Mouse (Mus musculus) neutrophil, adult 83 days (primary cell): ENCODE results near the gene Nucb2. TPM values are rescaled to one million over a fixed set of nuclear protein-coding genes. Genes with fewer than 3 reads are reported as not detected.

Experiments used
- total RNA-seq, 2 experiments: library from RNA; stranded (reverse); gene quantifications; one replicate each; pipeline ENCODE4 v1.2.4; 2023

Gene Nucb2
- 10 to 100 TPM; 33.1 to 33.9 TPM for total RNA-seq

DNA sequence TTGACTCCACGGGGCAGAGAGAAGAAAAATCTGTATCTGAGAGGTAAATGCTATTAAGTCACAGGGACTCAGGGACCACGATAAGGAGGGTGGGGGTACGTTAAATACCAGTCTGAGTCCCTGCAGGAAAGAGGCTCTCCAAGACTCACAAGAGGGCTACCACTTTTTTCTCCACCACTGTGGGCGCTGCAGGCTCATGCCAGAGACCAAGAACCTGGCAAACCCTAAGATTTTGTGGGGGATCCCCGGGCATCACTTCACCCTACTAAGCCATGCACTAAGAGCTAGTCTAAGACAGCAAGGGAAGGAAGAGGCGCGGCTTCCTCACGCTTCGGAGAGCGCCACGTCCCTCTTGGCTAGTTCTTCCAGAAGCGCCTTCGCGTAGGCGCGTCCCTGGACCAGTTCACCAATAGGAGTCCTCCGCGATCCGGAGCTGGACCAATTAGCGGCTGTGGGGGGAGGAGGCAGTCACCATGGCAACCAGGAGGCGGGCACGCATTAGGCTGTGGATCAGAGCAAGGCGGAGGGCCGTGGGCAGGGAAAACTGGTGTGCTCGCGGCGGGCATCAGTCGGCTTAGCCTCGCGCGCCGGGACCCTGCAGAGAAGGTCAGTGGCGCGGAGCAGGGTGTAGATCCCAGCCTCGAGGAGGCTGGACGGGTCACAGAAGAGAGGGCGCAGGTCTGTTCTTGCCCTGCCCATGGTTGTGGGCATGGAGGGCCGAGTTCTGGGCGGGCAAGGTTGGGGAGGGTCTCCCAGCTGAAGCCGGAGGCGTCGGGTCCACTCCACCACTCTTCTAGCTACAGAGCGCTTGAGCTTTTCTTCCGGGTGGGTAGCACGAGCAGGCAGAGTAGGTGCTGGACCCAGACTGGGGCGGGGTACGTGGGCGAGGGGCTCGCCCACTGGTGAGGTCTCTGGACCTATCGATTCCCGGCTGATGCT, at the start of gene Nucb2:
Nucb2 (plus strand) TSS at position 491 of the 939 bp plus-strand sequence.

Other genes with a start within 250 kb of the Nucb2 start
- gene Plekha7, start 196.0 kb upstream of the Nucb2 start, total RNA-seq, result under 1 TPM in 1 of 2 experiments, not detected in 1; 0.15 TPM
- gene Rps13, start 170.2 kb upstream of the Nucb2 start, total RNA-seq, result 100 to 1,000 TPM; 429 to 436 TPM
- 10 to 100 TPM; 35.7 to 45.4 TPM for gene Pik3c2a, start 60.9 kb upstream of the Nucb2 start, total RNA-seq